Mouse (Mus musculus) ES-Bruce4 (cell line): ENCODE measurements around the gene En2. TPM values are rescaled to one million over a fixed set of nuclear protein-coding genes. Genes with fewer than 3 reads are reported as not detected.

ENCODE experiments used
- H3K27ac ChIP-seq: 2 replicates; pipeline ENCODE4 v1.5.1; 2012; ENCODE audit warnings: low read length, inconsistent platforms; ENCODE audit not compliant: insufficient read depth
- H3K27me3 ChIP-seq: 2 replicates; pipeline ENCODE4 v1.6.1; 2012; ENCODE audit warnings: mild to moderate bottlenecking, low read length, inconsistent platforms; ENCODE audit not compliant: control insufficient read depth, poor library complexity, insufficient read depth, severe bottlenecking
- H3K36me3 ChIP-seq: 2 replicates; pipeline ENCODE4 v1.6.1; 2012; ENCODE audit warnings: inconsistent platforms, mild to moderate bottlenecking, low read length, moderate library complexity; ENCODE audit not compliant: control insufficient read depth, poor library complexity, insufficient read depth, severe bottlenecking
- H3K4me1 ChIP-seq: one replicate; pipeline ENCODE4 v1.8.1; 2011; ENCODE audit warnings: low read length; ENCODE audit not compliant: control insufficient read depth, insufficient read depth
- H3K4me3 ChIP-seq: 2 replicates; pipeline ENCODE4 v1.5.1; 2011; ENCODE audit warnings: low read depth, mild to moderate bottlenecking, low read length
- H3K9ac ChIP-seq: 2 replicates; pipeline ENCODE4 v1.6.1; 2012; ENCODE audit warnings: low read depth, mild to moderate bottlenecking, inconsistent platforms; ENCODE audit not compliant: poor library complexity, severe bottlenecking
- H3K9me3 ChIP-seq: replicated peaks from 2 replicates; pipeline ENCODE4 v1.6.1; 2012; ENCODE audit warnings: mild to moderate bottlenecking, low read length, inconsistent platforms; ENCODE audit not compliant: control insufficient read depth, poor library complexity, insufficient read depth, severe bottlenecking
- CTCF ChIP-seq: IDR thresholded peaks from one replicate; pipeline ENCODE4 v1.8.1; 2011; ENCODE audit warnings: low read depth, low read length
- EP300 ChIP-seq: IDR thresholded peaks from 2 replicates; pipeline ENCODE4 v1.6.1; 2011; ENCODE audit warnings: low read depth, low read length; ENCODE audit not compliant: insufficient read depth
- POLR2A ChIP-seq: IDR thresholded peaks from one replicate; pipeline ENCODE4 v1.8.1; 2011; ENCODE audit warnings: low read length; ENCODE audit not compliant: insufficient read depth
- polyA plus RNA-seq: library from polyadenylated mRNA; stranded (reverse); fragments of >200 nt; gene quantifications from 2 replicates; pipeline ENCODE4 v1.2.4, GENCODE M21; 2011; ENCODE audit warnings: low read depth; ENCODE audit not compliant: missing spikeins, insufficient read depth, insufficient read length

The En2 gene
- 1.4 and 1.6 TPM in 2 replicates for polyA plus RNA-seq

DNA sequence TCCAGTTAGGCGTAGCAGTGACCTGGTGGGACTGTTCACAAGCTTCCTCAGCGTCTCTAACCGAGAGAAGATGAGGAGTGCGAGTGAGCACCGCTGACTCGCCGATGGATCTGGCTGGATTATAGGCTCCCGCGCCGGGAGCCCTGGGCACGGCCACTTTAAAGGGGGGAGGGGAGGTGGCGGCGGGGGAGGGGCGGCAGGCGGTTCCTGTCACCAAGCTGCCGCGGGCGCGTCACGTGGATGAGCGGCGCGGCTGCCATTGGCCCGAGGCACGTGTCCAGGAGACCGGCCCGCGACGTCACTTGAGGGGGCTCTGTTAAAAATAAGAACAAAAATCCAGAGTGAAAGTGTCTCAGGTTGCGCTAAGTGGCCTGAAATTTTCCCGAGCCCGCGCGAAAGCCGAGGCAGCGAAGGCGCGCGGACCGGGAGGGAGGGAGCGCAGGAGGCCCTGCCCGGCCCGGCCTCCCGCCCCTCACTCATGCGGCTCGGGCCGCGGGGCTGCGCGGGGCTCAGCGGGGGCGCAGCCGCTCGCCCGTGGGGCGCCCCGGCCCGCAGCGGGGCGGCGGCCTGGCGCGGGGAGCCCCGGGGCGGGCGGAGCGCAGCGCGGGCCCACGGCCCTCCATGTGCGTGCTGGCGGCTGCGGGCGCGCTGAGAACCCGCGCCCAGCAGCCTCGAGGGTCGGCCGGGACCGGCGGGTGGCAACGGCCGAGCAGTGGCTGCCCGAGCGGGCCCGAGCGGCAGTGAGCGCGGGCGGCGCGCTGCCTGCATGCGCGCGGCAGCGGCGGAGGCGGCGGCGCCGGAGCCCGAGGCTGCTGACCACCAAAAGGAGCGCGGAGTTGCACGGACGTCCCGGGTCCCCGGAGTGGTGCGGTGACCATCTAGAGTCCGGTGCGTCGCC lies at the start of gene En2:
TSS of gene En2 (plus strand) at position 337 of the 898 bp plus-strand sequence.
- Histone ChIP-seq H3K9me3 (no peaks in the 10 kb centered on the region), H3K9ac (peak within 1 kb of the TSS; percentile 76), H3K36me3 (no peaks in the 10 kb centered on the region), H3K4me3 (peak within 1 kb of the TSS; percentile 73), H3K27ac (no peak within 1 kb of the TSS), H3K27me3 (peaks cover 34% of the 10 kb centered on the region), H3K4me1 (no peaks in the 10 kb centered on the region)
- no peak for TF ChIP-seq POLR2A
- TF ChIP-seq CTCF, result no peak
- TF ChIP-seq EP300, result 0 out of 2 replicates have a peak, but pooled peaks have one; percentile 9

DNA sequence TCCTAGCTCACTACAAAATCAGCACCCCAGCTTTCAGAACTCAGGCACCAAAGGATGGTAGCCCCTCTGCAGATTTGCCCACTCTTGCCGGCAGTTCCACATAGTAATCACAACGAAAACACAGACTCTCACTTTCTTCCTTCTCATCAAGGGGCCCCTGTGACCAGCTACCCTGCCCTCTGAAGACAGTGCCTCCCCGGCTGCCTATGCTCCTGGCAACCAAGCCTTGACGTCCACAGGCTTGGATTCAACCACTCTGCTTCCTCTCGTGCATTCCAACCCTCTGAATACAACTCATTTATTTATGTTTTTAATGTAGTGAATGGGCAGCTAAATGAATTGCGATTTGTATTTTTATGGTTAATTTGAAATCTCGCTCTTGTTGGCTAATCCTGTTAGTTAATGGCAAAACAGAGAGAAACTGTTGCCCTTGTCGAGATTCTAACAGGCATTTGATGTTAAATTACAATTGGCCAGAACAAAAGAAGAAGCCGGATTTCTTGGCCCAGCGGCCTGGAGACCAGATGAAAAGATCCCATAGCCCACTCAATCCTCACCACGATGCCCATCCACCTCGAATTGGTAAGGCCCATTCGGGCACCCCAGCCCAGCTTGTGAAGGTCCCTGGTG lies 48.1 kb upstream of the En2 start:
- no peak for TF ChIP-seq CTCF
- TF ChIP-seq EP300, result no peak
- TF ChIP-seq POLR2A, result no peak
- no peaks in the 10 kb centered on the region for H3K36me3 ChIP-seq
- H3K9ac ChIP-seq, result peak overlapping the region; percentile 17; the same call in 1 of the 2 replicates
- H3K4me1 ChIP-seq, result no peaks in the 10 kb centered on the region
- H3K9me3 ChIP-seq, result no peaks in the 10 kb centered on the region
- H3K27ac ChIP-seq, result no peak overlapping the region
- peak overlapping the region; percentile 74 for H3K4me3 ChIP-seq
- H3K27me3 ChIP-seq, result no peaks in the 10 kb centered on the region; the same call in 1 of the 2 replicates

DNA sequence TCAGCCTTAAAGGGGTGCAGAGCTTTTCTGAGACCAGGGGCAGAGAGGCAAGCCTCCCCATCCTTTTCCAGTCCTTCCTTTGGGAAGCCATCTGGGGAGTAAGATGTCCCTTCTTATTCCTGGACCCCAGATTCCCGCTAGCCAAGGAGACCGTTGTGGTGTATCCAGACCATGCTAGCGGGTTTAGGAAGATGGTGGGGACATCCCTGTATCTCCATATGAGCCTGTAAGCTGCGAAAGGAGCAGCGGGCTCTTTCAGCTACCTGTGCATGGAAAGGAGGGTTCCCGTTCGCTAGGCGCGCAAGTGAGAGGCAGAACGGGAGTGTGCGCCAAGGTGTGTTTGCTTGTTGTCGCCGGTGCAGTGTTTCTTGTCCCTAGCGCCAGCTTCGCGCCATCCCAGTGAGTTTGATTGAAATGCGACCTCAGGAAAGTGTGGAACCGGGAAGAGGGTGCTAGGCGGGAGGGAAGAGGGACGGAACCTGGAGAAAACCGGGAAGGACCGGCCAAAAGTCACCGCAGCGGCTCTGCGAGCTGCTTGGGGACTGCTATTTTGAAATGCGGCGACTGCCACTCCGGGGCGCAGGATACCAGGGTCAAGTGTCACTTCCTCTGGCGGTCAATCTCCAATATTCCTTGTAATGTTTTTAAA lies 47.5 kb upstream of the En2 start:
- Histone ChIP-seq H3K9ac (peak overlapping the region; percentile 17), H3K4me1 (no peaks in the 10 kb centered on the region), H3K36me3 (no peaks in the 10 kb centered on the region), H3K9me3 (no peaks in the 10 kb centered on the region), H3K27me3 (no peaks in the 10 kb centered on the region; the same call in 1 of the 2 replicates), H3K27ac (no peak overlapping the region), H3K4me3 (peak overlapping the region; percentile 74)
- TF ChIP-seq EP300 (peak; percentile 58; the same call in 1 of the 2 replicates), POLR2A (no peak)

DNA sequence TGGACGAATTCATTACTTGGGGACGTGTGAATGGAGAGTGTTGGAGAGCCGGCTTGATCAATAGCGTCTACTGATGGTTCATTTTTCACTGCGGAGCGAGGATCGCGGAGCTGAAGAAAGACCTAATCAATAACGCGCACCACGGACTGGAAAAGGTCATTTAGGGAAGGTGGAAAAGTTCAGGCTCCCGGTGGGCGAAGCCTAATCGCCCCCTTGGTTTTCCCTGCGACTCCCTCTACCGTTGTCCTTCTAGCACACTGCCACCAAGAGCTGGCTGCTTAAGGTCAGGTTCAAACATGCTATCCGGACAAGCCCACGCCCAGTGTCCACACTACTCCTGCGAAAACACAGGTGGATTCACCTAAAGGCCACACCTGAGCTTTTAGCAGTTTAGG lies 47.0 kb upstream of the En2 start:
- Histone ChIP-seq H3K27ac (no peak overlapping the region), H3K9ac (peak overlapping the region; percentile 17), H3K4me3 (peak overlapping the region; percentile 74), H3K4me1 (no peaks in the 10 kb centered on the region), H3K27me3 (no peaks in the 10 kb centered on the region; the same call in 1 of the 2 replicates), H3K36me3 (no peaks in the 10 kb centered on the region), H3K9me3 (no peaks in the 10 kb centered on the region)
- TF ChIP-seq CTCF (no peak), EP300 (no peak), POLR2A (no peak)

DNA sequence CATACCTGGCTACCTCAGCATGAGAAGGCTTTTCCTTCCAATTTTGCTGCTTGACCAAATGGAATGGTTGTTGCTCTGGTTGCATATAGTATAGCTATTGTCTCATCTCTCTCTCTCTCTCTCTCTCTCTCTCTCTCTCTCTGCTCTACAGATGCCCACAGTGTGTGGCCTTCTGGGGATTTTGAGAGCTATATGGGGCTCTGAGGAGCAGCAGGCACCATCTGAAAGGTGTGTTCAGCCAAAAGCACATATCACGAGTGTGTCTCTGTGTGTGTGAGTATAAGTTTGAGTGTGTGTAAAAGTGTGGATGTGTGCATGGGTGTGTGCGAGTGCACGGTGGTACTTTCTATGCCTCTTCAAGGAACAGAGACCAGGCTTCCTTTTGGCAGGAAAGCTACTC lies 45.9 kb upstream of the En2 start:
- no peaks in the 10 kb centered on the region for H3K4me1 ChIP-seq

More for the DNA sequence above, 45.9 kb upstream of the En2 start:
- no peak for TF ChIP-seq CTCF
- no peaks in the 10 kb centered on the region for H3K9me3 ChIP-seq
- H3K4me3 ChIP-seq, result no peak overlapping the region
- H3K36me3 ChIP-seq, result no peaks in the 10 kb centered on the region
- no peaks in the 10 kb centered on the region; the same call in 1 of the 2 replicates for H3K27me3 ChIP-seq
- H3K9ac ChIP-seq, result no peak overlapping the region
- no peak overlapping the region for H3K27ac ChIP-seq
